24 mouse cellular contexts compared by ENCODE assay signal in the genomic region with DNA sequence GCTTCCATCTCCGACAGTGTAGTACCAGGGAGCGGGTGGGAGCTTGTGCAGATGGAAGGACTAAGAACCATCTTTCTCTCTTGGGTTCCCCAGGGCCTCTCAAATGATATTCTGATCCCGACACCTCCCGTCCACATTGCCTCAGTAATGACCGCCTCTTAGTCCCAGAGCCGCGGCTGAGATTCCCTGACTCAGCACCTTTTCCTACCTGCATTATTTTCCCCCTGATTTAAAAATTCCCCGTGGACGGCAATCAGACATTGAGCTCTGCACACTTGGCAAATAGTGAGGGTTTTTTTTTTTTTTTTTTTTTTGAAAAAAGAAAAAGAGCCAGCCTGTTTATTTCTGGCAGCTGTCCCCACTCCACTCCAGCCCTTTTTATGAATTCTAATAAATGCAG.
A peak's percentile ranks its signal among the peaks of the same experiment; 100 is the strongest.
DNase-seq lines count a peak whose midpoint lies in the region; ATAC-seq and TF ChIP-seq lines count a peak whose summit lies in the region.
"Had no signal": no experiment of that assay in that cellular context is flagged by ENCODE, and none has a peak within 500 bp of the region (broad histone marks: within the 10 kb centered on the region; RNA-seq: fewer than 3 reads in every experiment).

No protein-coding gene starts in this region.

- no peak overlapping the region for H3K4me3 ChIP-seq in embryonic facial prominence, embryonic 14.5 days (ENCODE audit: low read depth, low read length)
- no peak overlapping the region for H3K4me3 ChIP-seq in embryonic facial prominence, embryonic 10.5 days
- no peak overlapping the region for H3K4me3 ChIP-seq in midbrain, embryonic 14.5 days (replicated peaks; ENCODE audit: low read depth, low read length)
- H3K4me3 ChIP-seq in midbrain, embryonic 13.5 days (replicated peaks) = no peak overlapping the region
- H3K4me3 ChIP-seq in MEL (ENCODE audit: control insufficient read depth in 1 of 2, insufficient read depth in 1 of 2, low read depth in 2 of 2, low read length in 2 of 2) = no peak overlapping the region
- H3K4me3 ChIP-seq: embryonic facial prominence, embryonic 13.5 days; forebrain, embryonic 13.5 days; forebrain, embryonic 15.5 days had no signal

- H3K27ac ChIP-seq in embryonic facial prominence, embryonic 14.5 days (replicated peaks; ENCODE audit: low read depth, low read length) = no peak overlapping the region
- H3K27ac ChIP-seq in embryonic facial prominence, embryonic 10.5 days (replicated peaks) = no peak overlapping the region
- no peak overlapping the region for H3K27ac ChIP-seq in midbrain, embryonic 14.5 days (replicated peaks; ENCODE audit: low read depth, low read length)
- H3K27ac ChIP-seq in midbrain, embryonic 13.5 days = no peak overlapping the region
- no peak overlapping the region for H3K27ac ChIP-seq in MEL (ENCODE audit: control insufficient read depth, low read depth, low read length)
- H3K27ac ChIP-seq: embryonic facial prominence, embryonic 13.5 days; forebrain, embryonic 13.5 days; forebrain, embryonic 15.5 days had no signal

- no peak for TF ChIP-seq POLR2A in MEL (IDR thresholded peaks at IDR 0.05; ENCODE audit: control insufficient read depth in 1 of 2, insufficient read depth in 1 of 2, low read depth in 1 of 2, low read length in 2 of 2, poor library complexity in 1 of 2)
- TF ChIP-seq POLR2A in brain, embryonic 14.5 days (IDR thresholded peaks at IDR 0.05; ENCODE audit: borderline replicate concordance, extremely low read depth, insufficient read depth, insufficient read length, poor library complexity, severe bottlenecking) = no peak

- no peak overlapping the region for H3K9ac ChIP-seq in embryonic facial prominence, embryonic 14.5 days (ENCODE audit: low read depth, low read length)
- H3K9ac ChIP-seq in midbrain, embryonic 14.5 days (replicated peaks; ENCODE audit: low read length) = no peak overlapping the region
- no peak overlapping the region for H3K9ac ChIP-seq in midbrain, embryonic 13.5 days (replicated peaks)
- H3K9ac ChIP-seq in MEL (ENCODE audit: control insufficient read depth, low read depth, low read length, poor library complexity, severe bottlenecking) = no peak overlapping the region
- H3K9ac ChIP-seq: embryonic facial prominence, embryonic 13.5 days; forebrain, embryonic 13.5 days; forebrain, embryonic 15.5 days; forebrain, postnatal 0 days had no signal

- no peak for TF ChIP-seq CTCF in MEL (IDR thresholded peaks at IDR 0.05 in 2 of 3, conservative IDR thresholded peaks at IDR 0.05 in 1 of 3; ENCODE audit: control insufficient read depth in 1 of 3, insufficient read depth in 1 of 3, low read depth in 2 of 3, low read length in 3 of 3, poor library complexity in 1 of 3, severe bottlenecking in 1 of 3)
- no peak for TF ChIP-seq CTCF in brain, embryonic 14.5 days (IDR thresholded peaks at IDR 0.05; ENCODE audit: borderline replicate concordance, extremely low read depth, insufficient read depth, insufficient read length)

- no peak for TF ChIP-seq EP300 in MEL (IDR thresholded peaks at IDR 0.05; ENCODE audit: low read depth in 1 of 2, low read length in 2 of 2)

- H3K27me3 ChIP-seq in embryonic facial prominence, embryonic 14.5 days (replicated peaks; ENCODE audit: control insufficient read depth, insufficient read depth, low read length) = no peaks in the 10 kb centered on the region
- 0 out of 2 replicates have a peak, but pooled peaks cover 8% of the 10 kb centered on the region for H3K27me3 ChIP-seq in embryonic facial prominence, embryonic 10.5 days (replicated peaks; ENCODE audit: low read depth, poor library complexity, severe bottlenecking)
- H3K27me3 ChIP-seq in midbrain, embryonic 14.5 days (ENCODE audit: control insufficient read depth, insufficient read depth, low read length) = no peaks in the 10 kb centered on the region
- H3K27me3 ChIP-seq in midbrain, embryonic 13.5 days = no peaks in the 10 kb centered on the region
- H3K27me3 ChIP-seq in MEL (ENCODE audit: control insufficient read depth in 1 of 2, insufficient read depth in 2 of 2, low read length in 2 of 2) = no peaks in the 10 kb centered on the region

- H3K36me3 ChIP-seq in embryonic facial prominence, embryonic 14.5 days (ENCODE audit: control insufficient read depth, insufficient read depth, low read length) = no peaks in the 10 kb centered on the region
- H3K36me3 ChIP-seq in embryonic facial prominence, embryonic 10.5 days (replicated peaks) = no peaks in the 10 kb centered on the region
- no peaks in the 10 kb centered on the region for H3K36me3 ChIP-seq in midbrain, embryonic 14.5 days (ENCODE audit: control insufficient read depth, insufficient read depth, low read length)
- no peaks in the 10 kb centered on the region for H3K36me3 ChIP-seq in midbrain, embryonic 13.5 days
- H3K36me3 ChIP-seq in MEL (ENCODE audit: control insufficient read depth in 1 of 2, insufficient read depth in 2 of 2, low read length in 2 of 2) = no peaks in the 10 kb centered on the region
- H3K36me3 ChIP-seq: embryonic facial prominence, embryonic 13.5 days; forebrain, embryonic 15.5 days; G1E had no signal

- no peak overlapping the region for H3K4me2 ChIP-seq in embryonic facial prominence, embryonic 14.5 days (ENCODE audit: low read depth, low read length)
- no peak overlapping the region for H3K4me2 ChIP-seq in midbrain, embryonic 14.5 days (ENCODE audit: low read length)
- H3K4me2 ChIP-seq in midbrain, embryonic 13.5 days (replicated peaks) = no peak overlapping the region
- H3K4me2 ChIP-seq: embryonic facial prominence, embryonic 13.5 days; forebrain, embryonic 13.5 days; forebrain, embryonic 15.5 days had no signal

- no peaks in the 10 kb centered on the region for H3K79me2 ChIP-seq in MEL (ENCODE audit: control insufficient read depth, insufficient read depth, low read length, poor library complexity)

- WGBS in embryonic facial prominence, embryonic 14.5 days = 73% methylated on average over 9 of the region's 9 CpGs
- WGBS in embryonic facial prominence, embryonic 10.5 days = 93% methylated on average over 9 of the region's 9 CpGs
- WGBS in midbrain, embryonic 14.5 days = 63% methylated on average over 9 of the region's 9 CpGs
- WGBS in midbrain, embryonic 13.5 days = 67% methylated on average over 9 of the region's 9 CpGs

- TF ChIP-seq RAD21 in MEL (IDR thresholded peaks at IDR 0.05; ENCODE audit: low read depth, low read length) = no peak

- peaks cover 11% of the 10 kb centered on the region for H3K4me1 ChIP-seq in embryonic facial prominence, embryonic 14.5 days (ENCODE audit: control insufficient read depth, insufficient read depth, low read length)
- peaks cover 18% of the 10 kb centered on the region for H3K4me1 ChIP-seq in embryonic facial prominence, embryonic 10.5 days
- peaks cover 16% of the 10 kb centered on the region for H3K4me1 ChIP-seq in midbrain, embryonic 14.5 days (ENCODE audit: control insufficient read depth, insufficient read depth, low read length)
- peaks cover 20% of the 10 kb centered on the region for H3K4me1 ChIP-seq in midbrain, embryonic 13.5 days (replicated peaks)
- no peaks in the 10 kb centered on the region for H3K4me1 ChIP-seq in MEL (ENCODE audit: control insufficient read depth in 1 of 2, insufficient read depth in 2 of 2, low read length in 2 of 2)

- no peaks in the 10 kb centered on the region for H3K9me3 ChIP-seq in embryonic facial prominence, embryonic 14.5 days (ENCODE audit: control insufficient read depth, low read length)
- no peaks in the 10 kb centered on the region for H3K9me3 ChIP-seq in embryonic facial prominence, embryonic 10.5 days
- H3K9me3 ChIP-seq in midbrain, embryonic 14.5 days (ENCODE audit: control insufficient read depth, low read length) = no peaks in the 10 kb centered on the region
- H3K9me3 ChIP-seq in midbrain, embryonic 13.5 days = no peaks in the 10 kb centered on the region
- H3K9me3 ChIP-seq in MEL (replicated peaks; ENCODE audit: insufficient read depth, low read length) = no peaks in the 10 kb centered on the region; the same call in 1 of the 2 replicates
- H3K9me3 ChIP-seq: embryonic facial prominence, embryonic 13.5 days; forebrain, embryonic 13.5 days; forebrain, embryonic 15.5 days had no signal

- no peak for ATAC-seq in embryonic facial prominence, embryonic 14.5 days (ENCODE audit: low read depth)
- ATAC-seq in midbrain, embryonic 14.5 days (ENCODE audit: low FRiP score, low TSS enrichment) = no peak
- ATAC-seq in midbrain, embryonic 13.5 days = no peak
- ATAC-seq: activated CD4-positive, CD25-positive, alpha-beta regulatory T cell, adult 4 months; CD4-positive, CD25-positive, alpha-beta regulatory T cell, adult 4 months; forebrain, embryonic 13.5 days; forebrain, embryonic 15.5 days; forebrain, postnatal 0 days; Patski had no signal

- DNase-seq in embryonic facial prominence, embryonic 14.5 days (ENCODE audit: low spot score) = peak; percentile 46
- no peak for DNase-seq in embryonic facial prominence, embryonic 10.5 days (ENCODE audit: low spot score)
- DNase-seq in midbrain, embryonic 14.5 days = peak; percentile 37
- no peak for DNase-seq in MEL (ENCODE audit: low read depth, low spot score)
- peak; percentile 49 for DNase-seq in brain, embryonic 14.5 days (ENCODE audit: low read depth)
- no peak for DNase-seq in adrenal gland, adult 8-10 months
- DNase-seq in yolk sac, embryonic 10.5 days (ENCODE audit: low spot score) = no peak
- DNase-seq: adrenal gland, adult 2 months; adrenal gland, postnatal 14 days; B cell, adult 2 months; cerebellum, adult 11-12 months; cerebellum, adult 2 months; cerebellum, adult 9-10 months; cerebellum, postnatal 10 days; cerebellum, postnatal 25 days; forebrain, postnatal 0 days had no signal

TF ChIP-seq in MEL, 35 proteins besides CTCF, POLR2A, EP300 and RAD21:
- peak; percentile 23; the same call in 1 of the 2 replicates for TF ChIP-seq MAFK (IDR thresholded peaks at IDR 0.05; ENCODE audit: borderline replicate concordance, low read depth, low read length)
- no peak for TF ChIP-seq HCFC1 (IDR thresholded peaks at IDR 0.05; ENCODE audit: low read depth, low read length)

Comparison
In these comparisons a context has a peak if more than half of its experiments do, and no peak if none do; other contexts are left out.
1. DNase-seq: peak in embryonic facial prominence, embryonic 14.5 days (single experiment), midbrain, embryonic 14.5 days (single experiment) and brain, embryonic 14.5 days (single experiment); none in embryonic facial prominence, embryonic 10.5 days (single experiment), MEL (single experiment), adrenal gland, adult 8-10 months (single experiment) and yolk sac, embryonic 10.5 days (single experiment).